Mouse (Mus musculus): ENCODE measurements around the gene Gimap8.

The Gimap8 gene

GRCm38 (mm10) chr6:48702146-48702545 is 55.1 kb downstream of the Gimap8 start:
- DNase-seq (ENCODE audit: low read depth, low spot score) = no peak

- no peak for DNase-seq (ENCODE audit: low read depth, low spot score)
Measured at GRCm38 (mm10) chr6:48702601-48703000, 55.6 kb downstream of the Gimap8 start.

DNA sequence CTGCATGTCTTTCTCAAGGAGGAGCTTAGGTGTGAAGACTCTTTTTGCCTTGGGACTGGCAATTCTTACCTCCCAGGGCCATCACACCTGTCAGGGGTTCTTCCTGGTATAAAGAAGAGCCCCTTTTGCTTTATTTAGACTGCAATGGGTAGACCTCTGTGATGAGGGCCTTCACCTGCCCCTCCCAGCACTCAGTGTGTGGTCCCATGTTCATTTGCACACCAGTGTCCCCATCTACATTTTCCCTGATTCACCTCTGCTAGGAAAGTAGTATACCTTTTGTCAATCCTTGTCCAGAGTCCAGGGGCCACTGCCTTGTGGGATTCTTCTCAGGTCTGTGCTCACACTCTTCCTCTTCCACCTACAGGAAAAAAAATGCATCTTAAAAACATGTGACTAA is 57.1 kb downstream of the Gimap8 start:
- DNase-seq (ENCODE audit: low read depth, low spot score) = no peak

- DNase-seq (ENCODE audit: low read depth, low spot score) = no peak
Measured at GRCm38 (mm10) chr6:48706130-48706529, 59.1 kb downstream of the Gimap8 start.

Measured in brain, embryonic 18.5 days (tissue).